Mouse (Mus musculus) layer of hippocampus, postnatal 36 days (tissue): ENCODE measurements around the gene Rps17. TPM values are rescaled to one million over a fixed set of nuclear protein-coding genes. Genes with fewer than 3 reads are reported as not detected.

Experiments used
- DNase-seq, 2 experiments: peaks; one replicate each; pipeline ENCODE4 v3.0.0; 2022
- total RNA-seq, 2 experiments: library from RNA; stranded (reverse); gene quantifications; 2 replicates each; pipeline ENCODE4 v1.2.3; 2021

Gene Rps17
- total RNA-seq, 2 experiments from 2014 or later, result 546 to 562 TPM

- DNase-seq, result no peak
These were observed 14.3 kb downstream of the Rps17 start for GRCm38 (mm10) chr7:81330767-81331166.

- DNase-seq, result no peak
These were observed 17.4 kb downstream of the Rps17 start for GRCm38 (mm10) chr7:81327661-81328060.

GRCm38 (mm10) chr7:81326859-81327258, 18.2 kb downstream of the Rps17 start:
- no peak for DNase-seq

GRCm38 (mm10) chr7:81326043-81326442, 19.0 kb downstream of the Rps17 start:
- no peak for DNase-seq

GRCm38 (mm10) chr7:81321776-81322175, 23.3 kb downstream of the Rps17 start:
- DNase-seq, result no peak

- no peak for DNase-seq
These were observed 25.3 kb downstream of the Rps17 start for GRCm38 (mm10) chr7:81319749-81320148.

- DNase-seq, result no peak
These were observed 29.5 kb downstream of the Rps17 start for GRCm38 (mm10) chr7:81315583-81315982.

GRCm38 (mm10) chr7:81311581-81311980, 33.5 kb downstream of the Rps17 start:
- DNase-seq, result no peak

GRCm38 (mm10) chr7:81311130-81311529, 33.9 kb downstream of the Rps17 start:
- DNase-seq, result no peak

GRCm38 (mm10) chr7:81309247-81309646, 35.8 kb downstream of the Rps17 start:
- no peak for DNase-seq

GRCm38 (mm10) chr7:81307735-81308134, 37.3 kb downstream of the Rps17 start:
- DNase-seq, result peak; percentile 55 to 69

GRCm38 (mm10) chr7:81304675-81305074, 40.4 kb downstream of the Rps17 start:
- DNase-seq, result no peak

GRCm38 (mm10) chr7:81304100-81304499, 41.0 kb downstream of the Rps17 start:
- DNase-seq, result no peak

- DNase-seq, result no peak
These were observed 41.4 kb downstream of the Rps17 start for GRCm38 (mm10) chr7:81303682-81304081.

- no peak for DNase-seq
These were observed 43.7 kb downstream of the Rps17 start for GRCm38 (mm10) chr7:81301323-81301722.

- no peak for DNase-seq
These were observed 46.8 kb downstream of the Rps17 start for GRCm38 (mm10) chr7:81298206-81298605.

- no peak for DNase-seq
These were observed 49.9 kb downstream of the Rps17 start for GRCm38 (mm10) chr7:81295169-81295568.

Other genes with a start within 250 kb of the Rps17 start
- gene Slc28a1, start 230.5 kb downstream of the Rps17 start, total RNA-seq, result not detected
- 1 to 10 TPM; 7.5 to 8.3 TPM for gene Pde8a, start 131.7 kb downstream of the Rps17 start, total RNA-seq
- 100 to 1,000 TPM; 108 to 115 TPM for gene Cpeb1, start 110.2 kb upstream of the Rps17 start, total RNA-seq
- gene Ap3b2, start 148.7 kb upstream of the Rps17 start, total RNA-seq, result 100 to 1,000 TPM; 163 to 170 TPM
- gene BC048679, start 153.0 kb upstream of the Rps17 start, total RNA-seq, result not detected
- under 1 TPM; 0.33 to 0.35 TPM for gene Fsd2, start 221.7 kb upstream of the Rps17 start, total RNA-seq
- 10 to 100 TPM; 17.9 to 19.7 TPM for gene Whamm, start 226.0 kb upstream of the Rps17 start, total RNA-seq